Mouse (Mus musculus) megakaryocyte, adult 5-6 weeks (primary cell): ENCODE data around the gene Mief1. TPM values are rescaled to one million over a fixed set of nuclear protein-coding genes. Genes with fewer than 3 reads are reported as not detected.
A peak's percentile ranks its signal among the peaks of the same experiment; 100 is the strongest.

Experiments
- ATAC-seq: 2 replicates; pipeline ENCODE4 v1.8.0; 2016; ENCODE audit warnings: mild to moderate bottlenecking, inconsistent platforms; ENCODE audit not compliant: poor library complexity, severe bottlenecking
- total RNA-seq, 2 experiments: library from RNA; stranded (forward) in 1 of 2; stranded (reverse) in 1 of 2; fragments of 153-499, 151-499 nt in 1 of 2; fragments of 221-1000, 200-1000 nt in 1 of 2; gene quantifications; 2 replicates each; pipeline versions ENCODE4 v1.2.3 to v1.2.4; 2015 to 2017

Gene Mief1
- total RNA-seq, 2 experiments from 2014 or later: 12.3 to 17.5 TPM

- ATAC-seq: peak; percentile 81
Measured at GRCm38 (mm10) chr15:80225796-80226195, 8.0 kb upstream of the Mief1 start.

DNA sequence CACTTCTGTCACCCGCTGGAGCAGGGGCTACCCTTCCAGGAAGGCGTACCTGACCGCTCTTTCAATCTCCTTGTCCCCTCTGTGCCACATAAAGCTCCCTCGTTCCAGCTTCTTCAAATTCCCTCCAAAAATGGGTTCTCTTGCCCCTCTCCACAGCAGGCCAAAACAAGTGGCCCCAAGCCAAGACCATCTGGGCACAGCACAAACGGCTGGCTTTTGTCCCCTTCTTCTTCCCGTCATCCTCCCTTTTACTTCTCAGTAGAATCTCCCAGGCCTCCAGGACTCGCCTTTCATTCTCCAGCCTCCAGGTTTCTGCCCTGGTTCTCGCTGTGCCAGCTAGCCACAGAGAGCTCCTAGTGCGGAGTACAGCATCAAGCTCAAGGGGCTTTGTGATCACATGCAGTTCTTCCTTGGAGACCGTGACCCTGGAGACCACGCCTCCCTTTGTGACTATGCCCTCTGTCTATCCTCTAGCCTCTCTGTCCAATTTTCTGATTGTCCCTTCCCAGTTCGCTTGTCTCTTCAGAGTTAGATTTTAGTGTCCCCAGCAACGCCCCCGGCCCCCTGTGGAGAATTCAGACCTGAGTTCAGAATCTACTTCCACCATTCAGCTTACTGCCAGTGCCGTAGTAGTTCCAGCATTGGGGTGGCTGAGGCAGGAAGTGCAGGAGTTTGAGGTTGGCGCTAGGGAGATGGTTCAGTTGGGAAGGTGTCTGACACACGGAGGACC lies 5.6 kb upstream of the Mief1 start:
- ATAC-seq: no peak

GRCm38 (mm10) chr15:80232331-80232730 lies 1.5 kb upstream of the Mief1 start:
- ATAC-seq: no peak

DNA sequence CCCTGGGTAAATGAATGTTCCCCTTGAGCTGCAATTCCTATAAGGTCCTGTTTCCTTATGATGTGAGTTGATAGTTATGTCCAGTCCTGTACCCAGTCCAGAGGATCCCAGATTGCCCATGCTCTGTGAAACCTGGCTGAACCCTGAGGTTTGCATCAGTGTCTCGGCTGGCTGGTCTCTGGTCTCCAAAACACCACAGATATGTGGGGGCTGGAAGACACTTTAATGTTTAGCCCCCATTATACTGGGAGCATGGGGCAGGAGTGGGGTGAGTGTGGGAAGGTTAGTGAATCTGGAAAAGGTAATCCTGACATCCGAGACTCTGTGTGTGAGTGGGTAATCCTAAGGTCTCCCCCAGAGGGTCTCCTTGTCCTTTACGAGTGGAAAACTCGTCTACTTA lies 765 bp upstream of the Mief1 start:
- ATAC-seq: no peak

DNA sequence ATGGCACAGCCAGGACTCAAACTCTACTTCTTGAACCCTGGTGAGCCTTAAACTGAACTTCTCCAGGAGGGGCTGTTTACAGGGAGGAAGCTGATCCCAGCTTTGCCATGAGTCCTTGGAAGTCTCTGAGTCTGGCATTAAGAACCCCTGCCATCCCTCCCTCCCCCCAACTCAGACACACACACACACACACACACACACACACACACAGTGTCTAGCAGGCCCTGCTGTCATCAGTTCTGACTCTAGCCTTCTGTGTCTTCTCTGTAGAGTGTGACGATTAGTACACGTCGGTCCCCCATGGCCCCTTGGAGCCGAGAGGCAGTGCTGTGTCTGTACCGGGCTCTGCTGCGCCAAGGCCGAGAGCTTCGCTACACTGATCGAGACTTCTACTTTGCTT lies 1.7 kb downstream of the Mief1 start, which contains the start of gene AC140267.1:
Gene AC140267.1 (plus strand): TSS at position 301 of the 400 bp plus-strand sequence.
- no peak for ATAC-seq

DNA sequence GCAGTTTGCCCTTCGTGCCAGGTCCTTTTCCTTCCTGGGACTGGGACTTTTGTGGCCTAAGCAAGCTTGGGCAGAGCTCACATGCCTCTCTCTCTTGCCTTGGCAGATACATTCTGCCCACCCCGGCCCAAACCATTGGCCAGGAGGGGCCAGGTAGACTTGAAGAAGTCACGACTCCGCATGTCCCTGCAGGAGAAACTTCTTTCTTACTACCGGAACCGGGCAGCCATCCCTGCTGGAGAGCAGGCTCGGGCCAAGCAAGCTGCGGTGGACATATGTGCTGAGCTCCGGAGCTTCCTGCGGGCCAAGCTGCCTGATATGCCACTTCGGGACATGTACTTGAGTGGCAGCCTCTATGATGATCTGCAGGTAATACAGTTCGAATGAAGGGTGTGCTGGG lies 14.3 kb downstream of the Mief1 start:
- no peak for ATAC-seq

DNA sequence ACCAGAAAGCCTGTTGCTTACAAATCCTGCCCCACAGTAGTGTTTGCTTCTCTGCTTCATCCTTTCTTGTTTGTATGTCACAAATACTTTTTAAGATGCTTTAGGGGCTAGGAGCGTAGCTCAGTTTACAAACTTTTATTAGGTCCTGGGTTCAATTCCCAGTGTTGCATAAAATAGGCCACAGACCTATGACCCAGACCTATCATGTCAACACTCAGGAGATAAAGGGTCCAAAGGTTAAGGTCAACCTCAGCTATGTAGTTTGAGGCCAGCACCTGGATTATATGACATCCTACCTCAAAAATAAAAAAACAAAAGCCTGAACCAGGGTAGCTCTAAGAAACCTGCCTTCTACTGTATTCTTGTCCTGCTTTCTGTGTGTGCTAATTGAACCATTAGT lies 14.8 kb downstream of the Mief1 start:
- no peak for ATAC-seq

- ATAC-seq: no peak
Measured at GRCm38 (mm10) chr15:80249672-80250071, 15.9 kb downstream of the Mief1 start.

DNA sequence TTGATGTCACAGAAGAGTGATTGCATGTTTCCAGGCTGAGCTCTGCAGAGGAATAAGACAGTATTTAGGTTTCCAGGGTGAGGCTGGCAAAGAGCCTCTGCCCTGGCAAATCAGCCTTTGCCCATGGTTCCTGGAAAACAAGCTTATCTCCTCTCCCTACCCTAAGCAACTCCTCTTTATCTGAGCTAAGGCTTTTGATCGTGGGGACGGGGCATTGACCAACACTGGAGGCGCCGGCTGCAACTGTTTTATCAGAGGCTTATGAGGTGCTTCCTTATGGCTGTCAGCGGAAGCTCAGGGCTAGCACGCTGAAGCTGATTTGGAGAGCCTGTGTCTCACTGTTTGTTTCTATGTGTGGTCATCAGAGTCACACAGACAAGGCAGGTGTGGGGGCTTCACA lies 16.8 kb downstream of the Mief1 start:
- no peak for ATAC-seq

GRCm38 (mm10) chr15:80253530-80253929 lies 19.7 kb downstream of the Mief1 start:
- no peak for ATAC-seq

DNA sequence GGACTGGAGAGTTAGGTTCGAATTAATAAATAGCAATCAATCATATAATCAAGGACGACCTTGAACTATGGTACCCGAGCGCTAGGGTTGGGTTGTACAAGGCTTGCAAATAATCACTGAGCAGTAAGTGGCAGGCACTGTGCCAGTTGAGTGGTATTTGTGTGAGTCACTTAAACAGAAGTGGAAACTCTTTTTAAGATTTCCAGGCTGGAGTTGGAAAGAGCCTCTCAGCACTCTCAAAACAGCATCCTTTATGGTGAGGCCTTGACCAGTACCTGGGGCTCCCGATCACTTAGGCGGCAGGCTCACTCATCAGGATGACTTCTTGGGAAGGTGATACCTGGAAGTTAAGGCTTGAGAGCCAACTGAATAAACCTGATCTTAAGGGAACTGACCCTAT lies 20.4 kb downstream of the Mief1 start:
- ATAC-seq: no peak

GRCm38 (mm10) chr15:80254847-80255645 lies 21.2 kb downstream of the Mief1 start, which contains the start of gene Atf4:
Gene Atf4 (plus strand): TSS chr15:80255184.
- peak; percentile 80 for ATAC-seq

- ATAC-seq: peak; percentile 60
Measured at GRCm38 (mm10) chr15:80255646-80256121, 21.9 kb downstream of the Mief1 start.

DNA sequence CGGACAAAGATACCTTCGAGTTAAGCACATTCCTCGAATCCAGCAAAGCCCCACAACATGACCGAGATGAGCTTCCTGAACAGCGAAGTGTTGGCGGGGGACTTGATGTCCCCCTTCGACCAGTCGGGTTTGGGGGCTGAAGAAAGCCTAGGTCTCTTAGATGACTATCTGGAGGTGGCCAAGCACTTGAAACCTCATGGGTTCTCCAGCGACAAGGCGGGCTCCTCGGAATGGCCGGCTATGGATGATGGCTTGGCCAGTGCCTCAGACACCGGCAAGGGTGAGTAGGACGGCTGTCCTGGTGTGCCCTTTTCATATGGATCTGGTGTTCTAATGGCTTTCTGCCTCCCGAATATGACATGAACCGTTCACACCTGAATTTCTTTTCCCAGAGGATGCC lies 22.4 kb downstream of the Mief1 start:
- no peak for ATAC-seq

GRCm38 (mm10) chr15:80256656-80257601 lies 23.1 kb downstream of the Mief1 start:
- ATAC-seq: no peak

- ATAC-seq: no peak
Measured at GRCm38 (mm10) chr15:80257602-80258239, 23.9 kb downstream of the Mief1 start.

GRCm38 (mm10) chr15:80258240-80259170 lies 24.7 kb downstream of the Mief1 start:
- ATAC-seq: no peak

DNA sequence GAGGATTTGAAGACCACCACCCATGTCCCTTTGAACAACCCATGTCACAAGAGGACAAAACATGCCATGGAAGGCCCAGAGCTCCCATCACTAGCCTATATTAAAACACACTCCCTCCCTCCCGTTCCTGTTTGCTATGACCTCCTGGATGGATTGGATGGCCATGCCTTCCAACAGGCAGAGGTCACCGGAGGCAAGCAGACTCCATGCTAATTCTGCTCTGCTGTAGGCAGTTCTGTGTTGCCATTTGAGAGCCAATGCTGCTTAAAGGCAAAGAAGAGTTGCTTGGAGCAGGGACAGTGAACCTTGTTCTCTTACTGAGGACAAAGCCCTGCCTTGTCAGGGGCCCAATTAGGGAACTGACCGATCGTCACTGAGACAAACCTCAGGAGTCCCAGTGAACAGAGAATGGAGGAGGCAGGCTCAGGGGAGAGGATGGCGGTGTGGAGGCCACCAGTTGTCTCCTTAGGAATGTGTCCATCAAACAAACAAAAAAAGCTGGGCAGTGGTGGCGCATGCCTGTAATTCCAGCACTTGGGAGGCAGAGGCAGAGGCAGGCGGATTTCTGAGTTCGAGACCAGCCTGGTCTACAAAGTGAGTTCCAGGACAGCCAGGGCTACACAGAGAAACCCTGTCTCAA lies 25.7 kb downstream of the Mief1 start:
- ATAC-seq: no peak

GRCm38 (mm10) chr15:80260677-80261076 lies 26.9 kb downstream of the Mief1 start:
- ATAC-seq: peak; percentile 33
